In the genomic region with DNA sequence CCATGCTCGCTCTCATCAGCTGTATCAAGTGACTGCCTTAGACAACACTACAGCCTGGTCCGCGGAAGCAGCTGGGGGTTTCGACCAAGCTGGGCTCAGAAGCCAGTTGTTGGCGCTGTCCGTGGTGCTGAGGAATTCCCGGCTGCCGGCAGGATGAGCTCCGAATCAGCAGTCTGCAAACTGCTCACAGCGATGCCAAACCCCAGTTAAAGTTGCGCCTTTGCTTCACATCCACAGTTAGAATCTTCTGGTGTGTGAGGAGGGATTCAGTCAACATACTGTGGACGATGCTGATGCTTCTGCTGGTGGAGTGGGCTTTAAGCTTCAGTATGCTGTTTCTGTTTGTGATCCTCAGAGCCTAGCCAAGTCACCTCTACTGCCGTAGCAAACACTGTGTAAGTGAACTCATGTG, we compare ENCODE assay signal across 8 mouse cellular contexts. TPM values are rescaled to one million over a fixed set of nuclear protein-coding genes. Genes with fewer than 3 reads are reported as not detected.
DNase-seq lines count a peak whose midpoint lies in the region; ATAC-seq and TF ChIP-seq lines count a peak whose summit lies in the region.

Vwc2l (plus strand) TSS at position 61 of the 412 bp plus-strand sequence.

- peak; percentile 97 for DNase-seq in intestine, embryonic 14.5 days (ENCODE audit: low spot score)
- peak; percentile 58 for DNase-seq in heart, postnatal 0 days (ENCODE audit: low spot score)
- peak; percentile 71 for DNase-seq in kidney, postnatal 14 days
- DNase-seq in liver, embryonic 11.5 days (ENCODE audit: low spot score), result peak; percentile 68
- peak; percentile 1 for DNase-seq in ovary, adult 18-20 months (ENCODE audit: low spot score)
- DNase-seq in urinary bladder, postnatal 36 days (ENCODE audit: low spot score in 2 of 2), result peak; percentile 6 to 30

- H3K9ac ChIP-seq in intestine, embryonic 14.5 days (ENCODE audit: low read length), result no peak within 1 kb of the TSS
- H3K9ac ChIP-seq in intestine, postnatal 0 days (ENCODE audit: low read depth, low read length), result no peak within 1 kb of the TSS
- no peak within 1 kb of the TSS for H3K9ac ChIP-seq in heart, postnatal 0 days (replicated peaks; ENCODE audit: low read depth, low read length)
- H3K9ac ChIP-seq in liver, embryonic 11.5 days (ENCODE audit: low read depth, low read length), result no peak within 1 kb of the TSS

- H3K27ac ChIP-seq in intestine, embryonic 14.5 days (ENCODE audit: low read depth), result no peak within 1 kb of the TSS
- H3K27ac ChIP-seq in intestine, postnatal 0 days (ENCODE audit: low read depth, low read length), result no peak within 1 kb of the TSS
- H3K27ac ChIP-seq in heart, postnatal 0 days (ENCODE audit: low read depth), result no peak within 1 kb of the TSS
- no peak within 1 kb of the TSS for H3K27ac ChIP-seq in liver, embryonic 11.5 days (ENCODE audit: low read depth, low read length)

- H3K4me1 ChIP-seq in intestine, embryonic 14.5 days (replicated peaks; ENCODE audit: control insufficient read depth, insufficient read depth, low read length), result no peaks in the 10 kb centered on the region
- no peaks in the 10 kb centered on the region for H3K4me1 ChIP-seq in intestine, postnatal 0 days (replicated peaks; ENCODE audit: control insufficient read depth, insufficient read depth, low read length)
- H3K4me1 ChIP-seq in heart, postnatal 0 days (ENCODE audit: control insufficient read depth, insufficient read depth), result no peaks in the 10 kb centered on the region
- no peaks in the 10 kb centered on the region for H3K4me1 ChIP-seq in liver, embryonic 11.5 days (replicated peaks; ENCODE audit: control insufficient read depth, insufficient read depth, low read length)

- no peaks in the 10 kb centered on the region for H3K9me3 ChIP-seq in intestine, embryonic 14.5 days (ENCODE audit: control insufficient read depth, low read length)
- H3K9me3 ChIP-seq in intestine, postnatal 0 days (ENCODE audit: control insufficient read depth), result no peaks in the 10 kb centered on the region
- H3K9me3 ChIP-seq in heart, postnatal 0 days (replicated peaks; ENCODE audit: control insufficient read depth, low read length), result no peaks in the 10 kb centered on the region
- no peaks in the 10 kb centered on the region for H3K9me3 ChIP-seq in liver, embryonic 11.5 days (ENCODE audit: control insufficient read depth, low read length)

- ATAC-seq in intestine, embryonic 14.5 days (replicated peaks; ENCODE audit: low FRiP score, low TSS enrichment, low read depth), result no peak
- no peak for ATAC-seq in intestine, postnatal 0 days
- peak; percentile 72; the same call in 1 of the 2 replicates for ATAC-seq in common myeloid progenitor, adult 5-6 weeks (replicated peaks; ENCODE audit: low read depth, poor library complexity, severe bottlenecking)
- peak; percentile 63; the same call in 1 of the 2 replicates for ATAC-seq in heart, postnatal 0 days (ENCODE audit: insufficient read depth, low read depth)
- no peak for ATAC-seq in liver, embryonic 11.5 days (replicated peaks; ENCODE audit: low FRiP score)

- TF ChIP-seq EP300 in heart, postnatal 0 days (IDR thresholded peaks at IDR 0.05; ENCODE audit: low read depth), result no peak

- TF ChIP-seq CTCF in intestine, postnatal 0 days (IDR thresholded peaks at IDR 0.05; ENCODE audit: low read depth), result no peak
- no peak for TF ChIP-seq CTCF in heart, postnatal 0 days (IDR thresholded peaks at IDR 0.05; ENCODE audit: low read depth)

- no peaks in the 10 kb centered on the region for H3K36me3 ChIP-seq in intestine, embryonic 14.5 days (ENCODE audit: control insufficient read depth, insufficient read depth, low read length)
- H3K36me3 ChIP-seq in intestine, postnatal 0 days (ENCODE audit: control insufficient read depth, insufficient read depth), result no peaks in the 10 kb centered on the region
- H3K36me3 ChIP-seq in heart, postnatal 0 days (replicated peaks; ENCODE audit: control insufficient read depth, insufficient read depth, low read length), result no peaks in the 10 kb centered on the region
- no peaks in the 10 kb centered on the region for H3K36me3 ChIP-seq in liver, embryonic 11.5 days (ENCODE audit: control insufficient read depth, insufficient read depth, low read length)

- 8% methylated on average over 13 of the region's 13 CpGs for WGBS in intestine, embryonic 14.5 days
- 10% methylated on average over 13 of the region's 13 CpGs for WGBS in intestine, postnatal 0 days
- 7% methylated on average over 13 of the region's 13 CpGs for WGBS in heart, postnatal 0 days
- 13% methylated on average over 13 of the region's 13 CpGs for WGBS in liver, embryonic 11.5 days

- no peaks in the 10 kb centered on the region for H3K27me3 ChIP-seq in intestine, embryonic 14.5 days (replicated peaks; ENCODE audit: control insufficient read depth, insufficient read depth, low read length)
- H3K27me3 ChIP-seq in intestine, postnatal 0 days (replicated peaks; ENCODE audit: control insufficient read depth, insufficient read depth, low read length), result no peaks in the 10 kb centered on the region
- H3K27me3 ChIP-seq in heart, postnatal 0 days (ENCODE audit: control insufficient read depth, insufficient read depth, low read length), result no peaks in the 10 kb centered on the region
- no peaks in the 10 kb centered on the region for H3K27me3 ChIP-seq in liver, embryonic 11.5 days (replicated peaks; ENCODE audit: control insufficient read depth, insufficient read depth, low read length)

- H3K4me2 ChIP-seq in intestine, embryonic 14.5 days (ENCODE audit: low read length), result no peak within 1 kb of the TSS
- H3K4me2 ChIP-seq in intestine, postnatal 0 days (replicated peaks; ENCODE audit: low read depth), result no peak within 1 kb of the TSS
- H3K4me2 ChIP-seq in heart, postnatal 0 days (ENCODE audit: low read depth, low read length), result no peak within 1 kb of the TSS
- H3K4me2 ChIP-seq in liver, embryonic 11.5 days, result no peak within 1 kb of the TSS

- H3K4me3 ChIP-seq in intestine, embryonic 14.5 days (ENCODE audit: low read depth, low read length), result no peak within 1 kb of the TSS
- no peak within 1 kb of the TSS for H3K4me3 ChIP-seq in intestine, postnatal 0 days (ENCODE audit: low read depth, low read length)
- no peak within 1 kb of the TSS for H3K4me3 ChIP-seq in heart, postnatal 0 days (ENCODE audit: low read depth, low read length)
- no peak within 1 kb of the TSS for H3K4me3 ChIP-seq in liver, embryonic 11.5 days (ENCODE audit: low read depth, low read length)

RNA-seq across cellular contexts. Expression of gene Vwc2l, which starts in this region (rescaled TPM):
- 0.05 and 0.11 TPM in 2 replicates for polyA plus RNA-seq in intestine, embryonic 14.5 days (2014; fragmentation: Nextera tagmentation; extraction: Ambion mirVana)
- polyA plus RNA-seq in intestine, postnatal 0 days (2015; fragmentation: Nextera tagmentation; extraction: Ambion mirVana), result 0.09 and 0.17 TPM in 2 replicates
- not detected in 2 replicates for total RNA-seq in common myeloid progenitor, adult 5-6 weeks (2017)
- not detected in 2 replicates for total RNA-seq in heart, postnatal 0 days (2014; rRNA removed; ENCODE audit: low replicate concordance)
- polyA plus RNA-seq in heart, postnatal 0 days (2015; fragmentation: Nextera tagmentation; extraction: Ambion mirVana), result not detected in 2 replicates
- not detected in 2 replicates for polyA plus RNA-seq in liver, embryonic 11.5 days (2014; fragmentation: Nextera tagmentation; extraction: Ambion mirVana)

Comparison
In these comparisons a context has a peak if more than half of its experiments do, and no peak if none do; other contexts are left out.
1. Peak in DNase-seq in intestine, embryonic 14.5 days; RNA of the gene not detected or under 1 TPM.
2. Peak in ATAC-seq in common myeloid progenitor, adult 5-6 weeks; RNA of the gene not detected or under 1 TPM.
3. Peak in DNase-seq and ATAC-seq in heart, postnatal 0 days; RNA of the gene not detected or under 1 TPM.
4. Peak in DNase-seq in liver, embryonic 11.5 days; RNA of the gene not detected or under 1 TPM.
5. DNase-seq: peak in every context shown above with its lines; median percentile 97 in intestine, embryonic 14.5 days; 71 in kidney, postnatal 14 days; 68 in liver, embryonic 11.5 days; 58 in heart, postnatal 0 days; 18 in urinary bladder, postnatal 36 days; 1 in ovary, adult 18-20 months.